Mouse (Mus musculus) small intestine, adult 2 months (tissue): ENCODE results near the gene Tcf7l1.

Source experiments
- CTCF ChIP-seq: fragments of 200-500 bp; IDR thresholded peaks from 2 replicates; pipeline ENCODE4 v1.5.1; 2012; ENCODE audit warnings: low read depth, mild to moderate bottlenecking, control low read depth, inconsistent platforms, low read length, moderate library complexity, mixed read lengths; ENCODE audit not compliant: insufficient replicate concordance, insufficient read length; ENCODE audit errors: extremely low read depth
- POLR2A ChIP-seq: fragments of 200-500 bp; IDR thresholded peaks from 2 replicates; pipeline ENCODE4 v1.6.1; 2012; ENCODE audit warnings: low read depth, mild to moderate bottlenecking, control low read depth, inconsistent platforms, low read length, moderate library complexity

- TF ChIP-seq CTCF = no peak
- no peak for TF ChIP-seq POLR2A
Observed at GRCm38 (mm10) chr6:72680936-72681335, 108.1 kb downstream of the Tcf7l1 start.
